Mouse (Mus musculus) ES-E14 (cell line): ENCODE data around the gene Cdh10. TPM values are rescaled to one million over a fixed set of nuclear protein-coding genes. Genes with fewer than 3 reads are reported as not detected.

Experiments
- DNase-seq: peaks from one replicate; pipeline ENCODE4 v3.0.0-alpha.2; 2013; ENCODE audit warnings: low read depth, low spot score
- H3K27ac ChIP-seq: 2 replicates; pipeline ENCODE4 v1.5.1; 2012; ENCODE audit warnings: low read depth, mild to moderate bottlenecking, low read length, moderate library complexity, mixed read lengths; ENCODE audit not compliant: poor library complexity, insufficient read depth, severe bottlenecking
- H3K36me3 ChIP-seq: 2 replicates; pipeline ENCODE4 v1.6.1; 2012; ENCODE audit warnings: mild to moderate bottlenecking, low read length, moderate library complexity, mixed read lengths; ENCODE audit not compliant: control insufficient read depth, poor library complexity, insufficient read depth, severe bottlenecking
- H3K4me1 ChIP-seq, 2 experiments: fragments of 150-350 bp in 1 of 2; sonication (generic) in 1 of 2; 2 replicates each; pipeline ENCODE4 v1.6.1; 2012; ENCODE audit warnings: low read length in 2 of 2, mild to moderate bottlenecking in 1 of 2, mixed read lengths in 1 of 2; ENCODE audit not compliant: control insufficient read depth in 2 of 2, insufficient read depth in 2 of 2, poor library complexity in 1 of 2
- H3K4me3 ChIP-seq, 2 experiments: fragments of 150-350 bp in 1 of 2; sonication (generic) in 1 of 2; 2 replicates each; pipeline ENCODE4 v1.5.1; 2012; ENCODE audit warnings: low read length in 2 of 2, low read depth in 1 of 2, mild to moderate bottlenecking in 1 of 2, mixed read lengths in 1 of 2; ENCODE audit not compliant: insufficient read depth in 1 of 2, poor library complexity in 1 of 2, severe bottlenecking in 1 of 2
- H3K9ac ChIP-seq: 2 replicates; pipeline ENCODE4 v1.6.1; 2012; ENCODE audit warnings: low read depth, mild to moderate bottlenecking, low read length, mixed read lengths; ENCODE audit not compliant: poor library complexity, insufficient read depth, severe bottlenecking
- H3K9me3 ChIP-seq: fragments of 150-350 bp; sonication (generic); 2 replicates; pipeline ENCODE4 v1.6.1; 2012; ENCODE audit warnings: low read depth, mild to moderate bottlenecking, low read length; ENCODE audit not compliant: control insufficient read depth, insufficient read depth
- CHD2 ChIP-seq: IDR thresholded peaks from 2 replicates; pipeline ENCODE4 v1.6.1; 2014; ENCODE audit warnings: mild to moderate bottlenecking, low read depth, low read length, inconsistent platforms
- HCFC1 ChIP-seq: IDR thresholded peaks from 2 replicates; pipeline ENCODE4 v1.6.1; 2012; ENCODE audit warnings: low read length, inconsistent platforms, borderline replicate concordance; ENCODE audit not compliant: insufficient read depth
- MAFK ChIP-seq: IDR thresholded peaks from 2 replicates; pipeline ENCODE4 v1.6.1; 2014; ENCODE audit warnings: mild to moderate bottlenecking, low read depth, low read length, inconsistent platforms; ENCODE audit not compliant: insufficient read depth
- ZC3H11A ChIP-seq: IDR thresholded peaks from 2 replicates; pipeline ENCODE4 v1.6.1; 2012; ENCODE audit warnings: low read depth, mild to moderate bottlenecking, inconsistent platforms, low read length, borderline replicate concordance
- ZNF384 ChIP-seq: IDR thresholded peaks from 2 replicates; pipeline ENCODE4 v1.6.1; 2012; ENCODE audit warnings: low read depth, low read length, inconsistent platforms
- in situ Hi-C, 2 experiments: fragments of 600-800 bp; cut with MboI; formaldehyde crosslinking; loops; one replicate each; pipeline ENCODE4 v1.15.1; 2025; ENCODE audit warnings: low sequenced_read_pairs in 2 of 2, inconsistent platforms in 1 of 2; ENCODE audit not compliant: unreplicated experiment in 2 of 2
- total RNA-seq: library from RNA; depleted of rRNA; stranded (reverse); fragments of 300-350 nt; gene quantifications from 2 replicates; pipeline ENCODE4 v1.2.3, GENCODE M21; 2012

Gene Cdh10
- total RNA-seq, 1 experiment: 1.6 TPM

GRCm38 (mm10) chr15:18910612-18911011, 91.9 kb downstream of the Cdh10 start:
- no peak overlapping the region for H3K9ac ChIP-seq
- no peak overlapping the region for H3K4me3 ChIP-seq
- H3K4me1 ChIP-seq: no peaks in the 10 kb centered on the region
- no peak for DNase-seq
- in situ Hi-C loops: no loop called here
- H3K36me3 ChIP-seq: no peaks in the 10 kb centered on the region
- TF ChIP-seq HCFC1 (no peak), ZNF384 (no peak), CHD2 (no peak), MAFK (no peak), ZC3H11A (no peak)
- H3K9me3 ChIP-seq: no peaks in the 10 kb centered on the region
- no peak overlapping the region for H3K27ac ChIP-seq

- H3K27ac ChIP-seq: no peak overlapping the region
- H3K36me3 ChIP-seq: no peaks in the 10 kb centered on the region
- no peak for TF ChIP-seq CHD2
- TF ChIP-seq ZNF384: no peak
- TF ChIP-seq MAFK: no peak
- TF ChIP-seq ZC3H11A: no peak
- TF ChIP-seq HCFC1: no peak
- no peak overlapping the region for H3K4me3 ChIP-seq
- in situ Hi-C loops: no loop called here
- H3K9ac ChIP-seq: no peak overlapping the region
- no peak for DNase-seq
- H3K4me1 ChIP-seq: no peaks in the 10 kb centered on the region
- H3K9me3 ChIP-seq: no peaks in the 10 kb centered on the region
These were observed 106.8 kb downstream of the Cdh10 start for GRCm38 (mm10) chr15:18925392-18926117.

GRCm38 (mm10) chr15:18926964-18927363, 108.2 kb downstream of the Cdh10 start:
- Histone ChIP-seq H3K9me3 (no peaks in the 10 kb centered on the region), H3K27ac (no peak overlapping the region), H3K9ac (no peak overlapping the region), H3K36me3 (no peaks in the 10 kb centered on the region), H3K4me3 (no peak overlapping the region), H3K4me1 (no peaks in the 10 kb centered on the region)
- DNase-seq: no peak
- TF ChIP-seq ZC3H11A: no peak
- peak; percentile 77 for TF ChIP-seq MAFK
- in situ Hi-C loops: no loop called here

- no peak for DNase-seq
- no peak for TF ChIP-seq ZNF384
- TF ChIP-seq MAFK: no peak
- TF ChIP-seq CHD2: no peak
- TF ChIP-seq ZC3H11A: no peak
- no peak for TF ChIP-seq HCFC1
- Histone ChIP-seq H3K4me3 (no peak overlapping the region), H3K9ac (no peak overlapping the region), H3K36me3 (no peaks in the 10 kb centered on the region), H3K4me1 (no peaks in the 10 kb centered on the region), H3K9me3 (no peaks in the 10 kb centered on the region), H3K27ac (no peak overlapping the region)
- in situ Hi-C loops: no loop called here
These were observed 133.5 kb downstream of the Cdh10 start for GRCm38 (mm10) chr15:18952266-18952665.

DNA sequence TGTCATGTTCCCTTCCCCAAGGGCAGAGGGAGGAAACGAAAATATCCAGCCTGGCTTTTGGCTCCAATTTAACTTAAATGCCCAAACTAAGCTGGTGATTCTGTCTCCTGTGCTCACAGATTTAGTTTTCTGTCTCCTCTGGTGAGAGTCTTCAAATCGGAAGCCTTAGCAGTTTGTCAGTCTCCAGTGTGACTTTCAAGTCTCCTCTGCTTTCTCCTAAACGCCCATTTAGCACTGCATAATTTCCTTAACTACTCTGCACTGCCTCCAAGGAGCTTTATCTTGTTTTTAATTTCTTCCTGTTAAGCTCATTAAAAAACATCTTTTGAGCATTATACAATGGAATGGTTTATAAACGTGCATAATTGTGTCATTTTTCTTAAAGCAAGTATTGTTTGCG, 156.3 kb downstream of the Cdh10 start:
- in situ Hi-C loops: no loop called here
- no peaks in the 10 kb centered on the region for H3K36me3 ChIP-seq
- no peak for TF ChIP-seq ZNF384
- no peak for TF ChIP-seq CHD2
- no peak for TF ChIP-seq ZC3H11A
- no peak for TF ChIP-seq HCFC1
- TF ChIP-seq MAFK: no peak
- no peak for DNase-seq
- H3K9me3 ChIP-seq: no peaks in the 10 kb centered on the region
- H3K4me1 ChIP-seq: no peaks in the 10 kb centered on the region
- no peak overlapping the region for H3K4me3 ChIP-seq
- no peak overlapping the region for H3K27ac ChIP-seq
- no peak overlapping the region for H3K9ac ChIP-seq
